Mouse (Mus musculus) hindbrain, embryonic 12.5 days (tissue): ENCODE results near the gene Tsc22d2. TPM values are rescaled to one million over a fixed set of nuclear protein-coding genes. Genes with fewer than 3 reads are reported as not detected.

ENCODE experiments used
- ATAC-seq: fragments of 200-750 bp; cut with Nextera tagmentation; 2 replicates; pipeline ENCODE4 v1.8.0; 2017; ENCODE audit warnings: moderate TSS enrichment; ENCODE audit not compliant: low FRiP score
- H3K27ac ChIP-seq: fragments of 300-500 bp; sonication (generic); 2 replicates; pipeline ENCODE4 v1.5.1; 2016; ENCODE audit warnings: mild to moderate bottlenecking
- H3K27me3 ChIP-seq: fragments of 300-500 bp; sonication (generic); 2 replicates; pipeline ENCODE4 v1.6.1; 2016; ENCODE audit warnings: mild to moderate bottlenecking
- H3K36me3 ChIP-seq: fragments of 300-500 bp; sonication (generic); 2 replicates; pipeline ENCODE4 v1.6.1; 2016; ENCODE audit warnings: mild to moderate bottlenecking
- H3K4me1 ChIP-seq: fragments of 300-500 bp; sonication (generic); 2 replicates; pipeline ENCODE4 v1.6.1; 2016
- H3K4me2 ChIP-seq: fragments of 300-500 bp; sonication (generic); replicated peaks from 2 replicates; pipeline ENCODE4 v1.6.1; 2016; ENCODE audit warnings: mild to moderate bottlenecking
- H3K4me3 ChIP-seq: fragments of 300-500 bp; sonication (generic); 2 replicates; pipeline ENCODE4 v1.5.1; 2016; ENCODE audit warnings: mild to moderate bottlenecking
- H3K9ac ChIP-seq: fragments of 300-500 bp; sonication (generic); 2 replicates; pipeline ENCODE4 v1.6.1; 2016; ENCODE audit warnings: mild to moderate bottlenecking, moderate library complexity
- H3K9me3 ChIP-seq: fragments of 300-500 bp; sonication (generic); replicated peaks from 2 replicates; pipeline ENCODE4 v1.6.1; 2016; ENCODE audit warnings: mild to moderate bottlenecking
- WGBS: fragments of 180-500 bp; shearing (Covaris S2); methylation state at CpG from one replicate; pipeline ENCODE4 v1.1.7; 2016; 5-methylcytosine and 5-hydroxymethylcytosine counted together
- polyA plus RNA-seq: library from polyadenylated mRNA; unstranded; fragments of >200 nt; fragmentation: Nextera tagmentation; extraction: Ambion mirVana; gene quantifications from 2 replicates; pipeline ENCODE4 v1.2.1, GENCODE M21; 2016

The Tsc22d2 gene
- polyA plus RNA-seq, 1 experiment from 2014 or later, result 17.0 TPM

- WGBS, result 64% methylated on average over 3 of the region's 3 CpGs
Measured at GRCm38 (mm10) chr3:58399931-58400330, 14.6 kb upstream of the Tsc22d2 start.

DNA sequence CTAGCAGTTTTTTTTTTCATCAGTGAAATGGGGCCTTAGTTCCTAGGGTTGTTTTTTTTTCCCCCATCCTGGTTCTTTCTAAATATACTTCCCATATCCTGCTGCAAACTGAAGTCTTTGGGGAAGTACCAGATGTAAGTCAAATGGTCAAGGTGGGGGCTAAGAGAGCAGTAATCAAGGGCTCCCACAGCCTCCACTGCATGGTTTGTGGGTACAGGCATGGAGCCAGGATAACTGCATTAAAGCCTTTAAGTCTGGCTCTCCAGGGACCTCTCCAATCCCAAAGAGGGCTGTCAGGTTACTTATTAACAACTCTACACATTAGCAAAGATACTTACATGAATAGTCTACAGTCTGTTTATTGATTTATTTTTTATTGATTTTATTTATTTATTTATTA is 2.8 kb upstream of the Tsc22d2 start:
- no peak overlapping the region for H3K4me2 ChIP-seq
- no peak overlapping the region for H3K9ac ChIP-seq
- ATAC-seq, result no peak
- no peaks in the 10 kb centered on the region for H3K36me3 ChIP-seq
- H3K27ac ChIP-seq, result no peak overlapping the region
- H3K4me1 ChIP-seq, result no peaks in the 10 kb centered on the region
- H3K4me3 ChIP-seq, result no peak overlapping the region
- H3K9me3 ChIP-seq, result no peaks in the 10 kb centered on the region
- H3K27me3 ChIP-seq, result no peaks in the 10 kb centered on the region

More at GRCm38 (mm10) chr3:58399931-58400330, 14.6 kb upstream of the Tsc22d2 start:
- H3K4me1 ChIP-seq, result no peaks in the 10 kb centered on the region
- no peak for ATAC-seq
- H3K9ac ChIP-seq, result no peak overlapping the region
- H3K27me3 ChIP-seq, result no peaks in the 10 kb centered on the region
- no peaks in the 10 kb centered on the region for H3K36me3 ChIP-seq
- no peak overlapping the region for H3K4me3 ChIP-seq
- no peak overlapping the region for H3K27ac ChIP-seq
- no peaks in the 10 kb centered on the region for H3K9me3 ChIP-seq
- H3K4me2 ChIP-seq, result no peak overlapping the region

GRCm38 (mm10) chr3:58413671-58414070 is 844 bp upstream of the Tsc22d2 start:
- no peak overlapping the region for H3K27ac ChIP-seq
- peak overlapping the region; percentile 52 for H3K4me2 ChIP-seq
- ATAC-seq, result no peak
- H3K9ac ChIP-seq, result peak overlapping the region; percentile 99; the same call in 1 of the 2 replicates
- H3K4me1 ChIP-seq, result peaks cover 12% of the 10 kb centered on the region
- H3K27me3 ChIP-seq, result no peaks in the 10 kb centered on the region
- H3K9me3 ChIP-seq, result no peaks in the 10 kb centered on the region
- 54% methylated on average over 5 of the region's 5 CpGs for WGBS
- no peaks in the 10 kb centered on the region for H3K36me3 ChIP-seq
- H3K4me3 ChIP-seq, result peak overlapping the region; percentile 96

DNA sequence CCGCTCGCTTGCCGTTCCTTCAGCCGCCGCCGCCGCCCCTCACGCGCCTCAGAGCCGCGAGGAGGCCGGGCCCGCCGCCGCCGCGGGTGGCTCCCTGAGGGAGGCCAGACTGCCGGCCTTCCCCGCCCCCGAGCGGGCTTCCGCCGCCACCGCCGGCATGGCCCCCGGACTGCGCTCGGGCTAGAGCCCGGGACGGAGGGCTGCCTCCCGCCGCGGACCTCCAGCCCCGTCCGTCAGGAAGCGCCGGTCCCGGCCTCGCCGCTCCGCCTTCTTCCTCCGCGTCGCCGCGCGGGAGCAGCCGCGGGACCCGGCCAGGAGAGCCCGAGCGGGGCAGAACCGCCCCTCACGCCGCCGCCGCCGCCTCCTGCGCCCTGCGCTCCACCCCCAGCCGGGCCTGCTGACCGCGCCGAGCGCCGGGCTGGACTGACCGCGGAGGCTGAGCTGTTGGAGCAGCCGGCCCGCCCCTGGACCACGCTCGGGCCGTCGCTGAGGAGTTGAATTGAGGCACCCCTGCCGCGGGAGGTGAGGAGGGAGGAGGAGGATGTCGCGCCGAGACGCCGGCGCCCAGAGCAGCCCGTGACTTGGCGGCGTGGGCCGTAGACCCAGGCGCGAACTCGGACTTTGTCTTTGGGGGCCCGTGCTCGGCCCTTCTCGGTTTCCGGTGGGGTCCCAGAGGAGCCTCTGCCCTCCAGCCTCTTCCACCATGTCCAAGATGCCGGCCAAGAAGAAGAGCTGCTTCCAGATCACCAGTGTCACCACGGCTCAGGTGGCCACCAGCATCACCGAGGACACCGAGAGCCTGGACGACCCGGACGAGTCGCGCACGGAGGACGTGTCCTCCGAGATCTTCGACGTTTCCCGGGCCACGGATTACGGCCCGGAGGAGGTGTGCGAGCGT is 720 bp downstream of the Tsc22d2 start:
- ATAC-seq, result peak; percentile 53
- peak overlapping the region; percentile 99 for H3K27ac ChIP-seq
- peak overlapping the region; percentile 96 for H3K4me3 ChIP-seq
- WGBS, result under 1% methylated on average over 94 of the region's 113 CpGs
- H3K36me3 ChIP-seq, result no peaks in the 10 kb centered on the region
- no peaks in the 10 kb centered on the region for H3K27me3 ChIP-seq
- H3K4me1 ChIP-seq, result peaks cover 19% of the 10 kb centered on the region
- peak overlapping the region; percentile 99 for H3K9ac ChIP-seq
- H3K4me2 ChIP-seq, result peak overlapping the region; percentile 96
- no peaks in the 10 kb centered on the region for H3K9me3 ChIP-seq

GRCm38 (mm10) chr3:58415884-58416725 is 1.6 kb downstream of the Tsc22d2 start:
- ATAC-seq, result peak; percentile 81
- Histone ChIP-seq H3K4me1 (peaks cover 21% of the 10 kb centered on the region), H3K27ac (peak overlapping the region; percentile 99), H3K9ac (peak overlapping the region; percentile 99), H3K36me3 (no peaks in the 10 kb centered on the region), H3K27me3 (no peaks in the 10 kb centered on the region), H3K4me2 (peak overlapping the region; percentile 96), H3K4me3 (peak overlapping the region; percentile 96), H3K9me3 (no peaks in the 10 kb centered on the region)
- WGBS, result under 1% methylated on average over 85 of the region's 85 CpGs

DNA sequence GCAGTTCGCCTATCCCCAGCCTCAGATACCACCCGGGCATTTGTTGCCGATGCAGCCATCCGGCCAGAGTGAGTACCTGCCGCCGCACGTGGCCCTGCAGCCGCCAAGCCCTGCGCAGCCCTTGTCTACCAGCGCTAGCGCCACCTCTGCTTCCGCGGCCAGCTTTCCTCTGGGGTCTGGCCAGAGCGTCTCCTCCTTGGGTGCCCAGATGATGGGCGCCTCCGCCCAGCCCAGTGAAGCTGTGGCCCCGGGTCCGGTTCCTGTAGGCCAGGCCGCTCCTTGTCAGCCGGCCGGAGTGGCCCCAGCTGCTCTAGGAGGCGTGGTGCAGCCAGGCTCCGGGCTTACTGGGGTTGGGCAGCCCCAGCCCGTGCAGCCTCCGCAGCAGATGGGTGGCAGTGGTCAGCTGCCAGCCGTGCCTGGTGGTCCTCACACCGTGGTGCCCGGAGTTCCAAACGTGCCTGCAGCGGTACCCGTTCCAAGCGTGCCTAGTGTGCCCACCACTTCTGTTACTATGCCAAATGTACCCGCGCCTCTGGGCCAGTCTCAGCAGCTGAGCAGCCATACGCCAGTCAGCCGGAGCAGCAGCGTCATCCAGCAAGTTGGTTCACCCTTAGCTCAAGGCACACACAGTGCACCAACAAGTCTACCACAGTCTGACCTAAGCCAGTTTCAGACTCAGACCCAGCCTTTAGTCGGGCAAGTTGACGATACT is 2.4 kb downstream of the Tsc22d2 start:
- Histone ChIP-seq H3K4me2 (peak overlapping the region; percentile 96), H3K9ac (peak overlapping the region; percentile 99), H3K4me1 (peaks cover 21% of the 10 kb centered on the region), H3K27me3 (no peaks in the 10 kb centered on the region), H3K9me3 (no peaks in the 10 kb centered on the region), H3K27ac (peak overlapping the region; percentile 99), H3K4me3 (peak overlapping the region; percentile 96), H3K36me3 (no peaks in the 10 kb centered on the region)
- ATAC-seq, result peak; percentile 42
- under 1% methylated on average over 39 of the region's 39 CpGs for WGBS

DNA sequence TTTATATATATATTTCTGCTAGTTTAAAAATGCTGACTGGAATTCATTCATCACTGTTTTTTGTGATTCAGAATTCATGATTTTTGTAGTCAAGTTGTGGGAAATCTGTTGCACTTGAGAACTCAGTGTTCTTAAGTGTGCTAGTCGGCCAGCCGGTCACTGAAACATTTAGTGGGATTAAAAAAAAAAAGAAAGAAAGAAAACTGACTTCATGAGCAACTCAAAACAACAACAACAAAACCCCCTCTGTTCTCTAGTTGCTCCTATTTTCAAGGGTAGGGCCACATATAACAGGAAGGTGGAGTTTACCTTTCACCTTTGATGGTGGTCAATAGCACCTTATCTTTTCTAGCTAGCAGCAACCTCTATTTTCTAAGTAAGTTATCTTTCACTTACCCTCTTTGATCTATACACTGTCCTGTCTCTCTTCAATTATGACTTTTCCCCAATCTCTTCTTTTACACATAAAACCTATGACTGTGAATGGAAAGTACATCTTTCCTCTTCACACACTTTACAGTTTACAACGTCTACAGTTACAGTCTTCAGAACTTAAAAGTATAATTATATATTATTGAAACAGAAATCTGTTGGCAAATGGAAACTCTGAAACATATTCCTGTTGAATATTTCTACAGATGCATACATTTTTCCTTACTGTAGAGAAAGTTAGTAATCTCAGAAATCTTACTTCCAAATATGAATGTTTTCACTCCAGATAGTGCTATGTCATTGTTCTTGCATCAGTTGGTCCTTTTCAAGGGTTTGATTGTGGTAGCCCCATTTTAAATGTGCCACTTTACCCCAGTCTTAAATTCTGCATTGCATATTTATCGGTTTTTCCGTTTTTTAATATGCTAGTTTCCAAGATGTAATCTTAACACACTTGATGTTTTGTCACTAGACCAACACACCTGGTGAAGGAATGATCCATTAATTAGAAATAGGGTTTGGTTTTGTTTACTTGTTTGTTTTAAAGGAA is 4.5 kb downstream of the Tsc22d2 start:
- H3K36me3 ChIP-seq, result no peaks in the 10 kb centered on the region
- H3K4me2 ChIP-seq, result peak overlapping the region; percentile 96
- no peaks in the 10 kb centered on the region for H3K9me3 ChIP-seq
- peaks cover 23% of the 10 kb centered on the region for H3K4me1 ChIP-seq
- H3K4me3 ChIP-seq, result peak overlapping the region; percentile 96
- no peak for ATAC-seq
- H3K9ac ChIP-seq, result peak overlapping the region; percentile 10; the same call in 1 of the 2 replicates
- no peaks in the 10 kb centered on the region for H3K27me3 ChIP-seq
- no peak overlapping the region for H3K27ac ChIP-seq
- WGBS, result 39% methylated on average over 5 of the region's 5 CpGs

DNA sequence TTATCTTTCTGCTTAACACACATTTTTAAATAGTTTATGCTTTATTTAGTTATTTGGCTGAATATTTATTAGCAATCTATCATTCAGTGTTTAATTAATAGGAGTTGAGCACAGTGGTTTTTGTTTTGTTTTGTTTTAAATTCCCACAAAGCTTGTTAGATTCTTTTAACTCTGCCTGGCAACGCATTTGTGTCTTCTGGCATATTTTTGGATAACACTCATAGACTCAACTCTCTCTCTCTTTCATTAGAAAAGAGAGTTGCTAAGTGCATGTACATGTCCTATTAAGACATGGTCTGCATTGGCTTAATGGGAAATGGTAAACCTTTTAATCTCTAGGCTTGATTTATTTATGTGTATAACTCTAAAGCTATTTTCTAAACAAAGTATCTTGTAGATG is 14.3 kb downstream of the Tsc22d2 start:
- WGBS, result 92% methylated on average over 1 of the region's 1 CpGs
- H3K36me3 ChIP-seq, result no peaks in the 10 kb centered on the region
- no peak for ATAC-seq
- no peak overlapping the region for H3K9ac ChIP-seq
- no peaks in the 10 kb centered on the region for H3K27me3 ChIP-seq
- H3K27ac ChIP-seq, result no peak overlapping the region
- H3K4me2 ChIP-seq, result no peak overlapping the region
- H3K4me3 ChIP-seq, result no peak overlapping the region
- no peaks in the 10 kb centered on the region for H3K9me3 ChIP-seq
- no peaks in the 10 kb centered on the region for H3K4me1 ChIP-seq

- H3K4me1 ChIP-seq, result no peaks in the 10 kb centered on the region
- no peaks in the 10 kb centered on the region for H3K27me3 ChIP-seq
- no peak overlapping the region for H3K9ac ChIP-seq
- H3K9me3 ChIP-seq, result no peaks in the 10 kb centered on the region
- H3K36me3 ChIP-seq, result no peaks in the 10 kb centered on the region
- H3K4me2 ChIP-seq, result no peak overlapping the region
- ATAC-seq, result no peak
- no peak overlapping the region for H3K27ac ChIP-seq
- H3K4me3 ChIP-seq, result no peak overlapping the region
- 89% methylated on average over 2 of the region's 2 CpGs for WGBS
Measured at GRCm38 (mm10) chr3:58434414-58434813, 19.9 kb downstream of the Tsc22d2 start.

- H3K9ac ChIP-seq, result no peak overlapping the region
- 96% methylated on average over 2 of the region's 2 CpGs for WGBS
- no peak for ATAC-seq
- H3K4me1 ChIP-seq, result no peaks in the 10 kb centered on the region
- no peak overlapping the region for H3K27ac ChIP-seq
- no peak overlapping the region for H3K4me3 ChIP-seq
- H3K9me3 ChIP-seq, result no peaks in the 10 kb centered on the region
- no peaks in the 10 kb centered on the region for H3K36me3 ChIP-seq
- no peaks in the 10 kb centered on the region for H3K27me3 ChIP-seq
- no peak overlapping the region for H3K4me2 ChIP-seq
Measured at GRCm38 (mm10) chr3:58448230-58448629, 33.7 kb downstream of the Tsc22d2 start.

- Histone ChIP-seq H3K36me3 (no peaks in the 10 kb centered on the region), H3K27me3 (no peaks in the 10 kb centered on the region), H3K9ac (no peak overlapping the region), H3K4me3 (no peak overlapping the region), H3K27ac (no peak overlapping the region), H3K9me3 (no peaks in the 10 kb centered on the region), H3K4me1 (no peaks in the 10 kb centered on the region), H3K4me2 (no peak overlapping the region)
- 94% methylated on average over 3 of the region's 3 CpGs for WGBS
- ATAC-seq, result no peak
Measured at GRCm38 (mm10) chr3:58449487-58449886, 35.0 kb downstream of the Tsc22d2 start.
